Mouse (Mus musculus): ENCODE measurements at regions not wholly inside any gene's neighbourhood (a gene's known extent, or its start where the extent isn't known, plus 50 kb on each side); places are given as distances from the start of the nearest gene placed in this dataset.

GRCm38 (mm10) chr11:84701319-84702175, 117.8 kb downstream of the Mrm1 start:
- DNase-seq (ENCODE audit: low read depth, low spot score), result no peak

GRCm38 (mm10) chr11:84697521-84697920, 121.8 kb downstream of the Mrm1 start:
- DNase-seq (ENCODE audit: low read depth, low spot score), result no peak

GRCm38 (mm10) chr11:84692638-84693037, 126.7 kb downstream of the Mrm1 start:
- DNase-seq (ENCODE audit: low read depth, low spot score), result no peak

DNA sequence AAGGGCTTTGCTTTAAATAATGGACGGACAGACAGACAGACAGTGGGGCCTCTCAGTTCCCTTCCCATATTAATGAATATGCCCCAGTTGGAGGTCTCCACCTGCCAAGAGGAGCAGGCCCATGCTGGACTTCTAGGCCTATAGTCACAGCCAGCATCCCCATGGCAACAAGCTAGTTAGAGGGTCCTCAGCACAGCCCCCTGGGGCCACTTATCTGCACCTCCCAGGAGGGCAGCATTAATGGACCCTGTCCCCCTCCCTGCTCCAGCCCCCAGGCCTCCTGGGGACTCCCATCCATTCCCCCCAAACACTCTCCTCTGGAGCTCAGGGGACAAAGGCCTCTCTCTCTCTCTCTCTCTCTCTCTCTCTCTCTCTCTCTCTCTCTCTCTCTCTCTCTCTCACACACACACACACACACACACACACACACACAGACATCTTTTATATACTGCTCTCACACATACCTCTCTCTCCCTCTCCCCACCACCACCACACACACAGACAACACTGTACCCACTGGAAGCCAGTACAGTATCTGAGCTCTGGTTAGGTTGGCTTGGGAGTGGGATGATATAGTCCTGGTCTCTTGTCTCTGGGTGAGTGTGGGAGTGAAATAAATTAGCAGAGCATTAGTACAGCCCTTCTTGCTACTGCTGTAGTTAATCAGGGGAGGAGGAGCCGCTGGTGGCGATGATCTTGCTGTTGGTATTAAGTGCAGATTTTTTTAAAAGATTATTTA, 127.7 kb downstream of the Mrm1 start:
- DNase-seq (ENCODE audit: low read depth, low spot score), result no peak

GRCm38 (mm10) chr11:84686473-84686872, 132.8 kb downstream of the Mrm1 start:
- DNase-seq (ENCODE audit: low read depth, low spot score), result no peak

DNA sequence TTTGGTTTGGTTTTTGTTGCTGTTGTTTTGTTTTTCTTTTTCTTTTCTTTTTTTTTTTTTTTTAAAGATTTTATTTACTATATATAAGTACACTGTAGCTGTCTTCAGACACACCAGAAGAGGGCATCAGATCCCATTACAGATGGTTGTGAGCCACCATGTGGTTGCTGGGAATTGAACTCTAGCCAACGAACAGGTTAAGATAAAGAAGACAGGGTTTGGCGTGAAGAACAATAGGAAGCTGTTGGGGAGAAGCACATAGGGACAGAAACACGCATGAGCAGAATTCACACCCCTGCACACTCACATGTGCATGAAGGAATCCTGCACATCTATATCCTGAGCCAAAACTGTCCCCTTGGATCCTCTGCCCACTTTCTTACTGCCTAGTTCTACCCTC, 135.0 kb downstream of the Mrm1 start:
- DNase-seq (ENCODE audit: low read depth, low spot score), result no peak

DNA sequence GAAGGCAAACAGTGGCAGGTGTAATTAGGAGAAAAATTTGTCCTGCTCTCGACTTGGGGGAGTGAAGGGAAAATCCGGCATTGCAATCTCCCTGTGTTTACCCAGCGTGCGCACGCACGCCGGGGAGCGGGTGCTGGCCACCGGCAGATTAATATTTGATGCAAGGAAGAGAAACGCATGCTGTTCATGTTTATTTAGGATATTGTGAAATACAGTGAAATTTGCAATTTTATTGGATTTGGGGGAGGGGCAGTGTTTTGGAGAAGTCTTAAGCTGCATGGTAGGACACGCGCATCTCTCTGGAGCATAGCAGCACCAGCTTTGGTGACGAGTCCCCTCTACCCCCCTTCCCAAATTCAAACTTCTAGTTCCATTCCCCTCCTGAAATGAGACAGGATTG, 136.4 kb downstream of the Mrm1 start:
- no peak for DNase-seq (ENCODE audit: low read depth, low spot score)

- DNase-seq (ENCODE audit: low read depth, low spot score), result no peak
Observed at GRCm38 (mm10) chr11:84676377-84677078, 142.8 kb downstream of the Mrm1 start.

DNA sequence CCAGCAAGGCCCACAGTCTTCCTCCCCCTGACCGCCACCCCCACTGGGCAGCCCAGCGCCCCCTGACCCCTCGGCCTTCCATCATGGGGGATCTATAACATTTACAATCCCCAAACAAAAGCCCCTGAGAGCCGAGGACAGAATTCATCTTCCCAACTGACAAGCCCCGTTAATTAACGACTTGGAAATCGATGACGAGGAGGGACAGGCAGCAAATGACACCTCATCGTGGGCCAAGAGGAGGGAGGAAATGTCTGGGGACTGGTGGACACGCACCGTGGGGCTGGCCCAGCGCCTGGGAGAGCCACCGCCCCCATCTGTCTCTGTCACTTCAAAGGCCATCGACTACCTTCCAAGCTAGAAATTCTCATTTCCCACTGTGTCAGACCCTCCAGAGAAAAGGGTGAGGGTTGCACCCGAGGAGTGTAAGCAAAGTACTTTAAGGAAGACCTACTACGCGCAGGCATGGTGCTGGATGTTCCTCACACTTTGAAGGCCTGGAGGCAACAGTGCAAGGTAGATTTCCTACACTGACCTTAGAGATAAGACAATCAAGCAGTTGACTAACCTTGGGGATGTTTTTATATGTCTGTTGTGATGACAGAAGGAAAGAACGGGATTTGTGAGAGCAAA, 146.4 kb downstream of the Mrm1 start:
- no peak for DNase-seq (ENCODE audit: low read depth, low spot score)

- no peak for DNase-seq (ENCODE audit: low read depth, low spot score)
Observed at GRCm38 (mm10) chr11:84671585-84671984, 146.2 kb upstream of the Lhx1 start.

DNA sequence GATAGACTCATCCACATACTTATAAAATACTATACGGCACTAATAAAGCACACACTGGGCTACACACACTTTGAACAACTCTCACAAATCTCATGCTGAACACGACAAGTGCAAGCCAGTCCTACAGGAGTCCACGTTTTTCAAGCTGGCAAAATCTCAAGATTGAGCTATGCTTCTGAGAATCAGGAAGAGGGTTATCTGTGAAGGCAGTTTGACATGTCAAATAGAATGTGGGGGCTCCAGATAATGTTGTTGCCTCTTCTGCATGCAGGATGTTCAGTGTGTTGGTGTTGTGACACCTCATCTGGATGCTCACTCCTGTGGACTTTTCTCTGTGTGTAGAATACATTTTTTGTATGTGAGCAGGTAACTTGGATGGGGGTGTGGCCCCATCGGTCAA, 142.4 kb upstream of the Lhx1 start:
- no peak for DNase-seq (ENCODE audit: low read depth, low spot score)

DNA sequence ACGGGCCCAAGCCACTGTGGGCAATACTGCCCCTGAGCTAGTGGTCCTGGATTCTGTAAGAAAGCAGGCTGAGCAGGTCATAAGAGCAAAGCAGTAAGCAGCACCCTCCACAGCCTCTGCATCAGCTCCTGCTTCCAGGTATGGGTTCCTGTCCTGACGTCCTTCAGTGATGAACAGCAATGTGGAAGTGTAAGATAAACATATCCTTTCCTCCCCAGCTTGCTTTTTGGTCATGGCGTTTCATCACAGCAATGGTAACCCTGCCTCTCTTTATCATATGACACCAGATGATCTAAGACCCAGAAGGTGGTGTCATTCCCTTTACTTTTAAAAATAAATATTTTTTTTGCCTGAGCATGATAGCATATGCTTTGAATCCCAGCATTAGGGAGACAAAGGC, 138.9 kb upstream of the Lhx1 start:
- no peak for DNase-seq (ENCODE audit: low read depth, low spot score)

- DNase-seq (ENCODE audit: low read depth, low spot score), result peak; percentile 86
Observed at GRCm38 (mm10) chr11:84661981-84662380, 136.6 kb upstream of the Lhx1 start.

- DNase-seq (ENCODE audit: low read depth, low spot score), result peak; percentile 47
Observed at GRCm38 (mm10) chr11:84660877-84661276, 135.5 kb upstream of the Lhx1 start.

- no peak for DNase-seq (ENCODE audit: low read depth, low spot score)
Observed at GRCm38 (mm10) chr11:84659370-84659937, 134.1 kb upstream of the Lhx1 start.

- DNase-seq (ENCODE audit: low read depth, low spot score), result no peak
Observed at GRCm38 (mm10) chr11:84653481-84653880, 128.1 kb upstream of the Lhx1 start.

- DNase-seq (ENCODE audit: low read depth, low spot score), result no peak
Observed at GRCm38 (mm10) chr11:84648899-84649298, 123.6 kb upstream of the Lhx1 start.

- DNase-seq (ENCODE audit: low read depth, low spot score), result no peak
Observed at GRCm38 (mm10) chr11:84647104-84647503, 121.8 kb upstream of the Lhx1 start.

- DNase-seq (ENCODE audit: low read depth, low spot score), result no peak
Observed at GRCm38 (mm10) chr11:84643107-84643372, 117.7 kb upstream of the Lhx1 start.

- peak; percentile 39 for DNase-seq (ENCODE audit: low read depth, low spot score)
Observed at GRCm38 (mm10) chr11:84642300-84643106, 117.2 kb upstream of the Lhx1 start.

DNA sequence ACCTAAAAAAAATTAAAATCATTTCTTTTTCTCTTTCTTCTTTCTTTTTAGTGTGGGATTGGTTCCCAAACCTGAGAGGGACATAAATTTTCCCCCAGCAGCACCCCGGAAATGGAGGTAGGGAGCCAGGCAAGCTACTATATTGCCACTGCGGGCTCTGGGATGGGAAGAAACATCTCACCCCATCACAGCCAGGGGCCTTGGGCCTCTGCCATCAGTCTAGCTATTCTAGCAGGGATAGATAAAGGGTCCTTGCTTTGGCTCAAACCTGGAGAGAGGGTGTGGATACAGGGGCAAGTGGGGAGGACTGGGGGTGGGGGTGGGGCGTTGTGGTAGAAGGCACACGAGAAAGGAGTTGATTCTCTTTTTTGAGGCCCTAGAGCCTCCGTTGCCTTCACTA, 116.3 kb upstream of the Lhx1 start:
- no peak for DNase-seq (ENCODE audit: low read depth, low spot score)

All from forelimb bud, embryonic 11.5 days (tissue).